Mouse (Mus musculus): ENCODE measurements at regions not wholly inside any gene's neighbourhood (a gene's known extent, or its start where the extent isn't known, plus 50 kb on each side); places are given as distances from the start of the nearest gene placed in this dataset.

- no peak for DNase-seq (ENCODE audit: low read depth, low spot score)
Observed at GRCm38 (mm10) chr10:111826033-111826754, 146.3 kb upstream of the Krr1 start.

DNA sequence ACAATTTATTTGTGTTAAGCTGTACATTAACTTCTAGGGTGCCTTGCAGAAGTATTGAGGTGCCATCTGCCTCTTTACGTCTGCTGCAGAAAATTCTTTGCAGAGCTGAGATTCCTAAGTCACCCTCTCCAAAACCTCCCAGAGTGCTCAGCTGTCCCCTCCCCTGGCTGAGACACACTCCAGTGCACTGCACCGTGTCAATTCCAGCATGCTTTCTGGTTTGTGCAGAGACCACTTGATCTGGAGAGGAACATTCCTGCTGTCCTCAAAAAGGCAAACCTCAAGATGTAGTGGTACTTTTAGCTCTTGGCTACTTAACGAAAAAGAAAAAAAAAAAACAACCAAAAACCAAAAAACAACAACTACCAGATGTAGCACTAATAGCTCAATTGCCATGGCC is 145.2 kb upstream of the Krr1 start:
- DNase-seq (ENCODE audit: low read depth, low spot score), result no peak

- no peak for DNase-seq (ENCODE audit: low read depth, low spot score)
Observed at GRCm38 (mm10) chr10:111827930-111828329, 144.5 kb upstream of the Krr1 start.

DNA sequence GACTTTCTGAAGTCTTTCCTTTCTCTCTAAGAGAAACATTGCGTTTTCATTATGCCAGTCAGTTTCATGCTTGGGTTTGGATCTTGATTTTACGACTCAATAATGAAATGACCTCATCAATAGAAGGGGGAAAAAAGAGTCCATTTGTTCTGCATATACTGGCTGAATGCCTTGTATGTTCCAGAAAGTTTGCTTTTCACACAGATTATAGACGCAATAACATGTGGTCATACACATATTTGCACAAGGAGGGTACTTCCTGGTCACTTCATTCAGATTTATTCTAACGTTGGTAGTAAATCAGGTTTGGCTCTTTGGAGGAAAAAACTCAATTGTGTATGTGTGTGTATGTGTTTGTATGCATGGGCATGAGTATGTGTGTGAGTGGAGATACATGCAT is 143.9 kb upstream of the Krr1 start:
- no peak for DNase-seq (ENCODE audit: low read depth, low spot score)

DNA sequence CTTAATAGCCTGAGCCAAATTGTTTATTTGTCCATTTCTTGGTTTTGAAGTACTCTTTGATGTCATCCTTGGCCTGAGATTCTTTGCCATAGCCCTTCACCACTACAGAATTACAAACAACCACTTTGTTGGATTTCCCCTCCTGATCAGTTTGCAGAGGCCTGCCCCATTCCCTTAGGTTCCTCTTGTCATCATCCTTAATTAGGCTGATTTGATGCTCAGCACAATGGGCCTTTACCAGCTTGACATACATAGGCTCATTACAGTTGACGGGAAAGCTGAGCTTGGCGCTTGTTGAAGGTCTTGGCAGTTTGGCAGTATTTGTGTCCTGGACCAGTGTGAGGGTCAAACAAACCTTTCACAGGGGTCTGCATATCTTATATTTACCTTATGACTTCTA is 143.2 kb upstream of the Krr1 start:
- DNase-seq (ENCODE audit: low read depth, low spot score), result no peak

GRCm38 (mm10) chr10:111831105-111831504 is 141.4 kb upstream of the Krr1 start:
- DNase-seq (ENCODE audit: low read depth, low spot score), result no peak

DNA sequence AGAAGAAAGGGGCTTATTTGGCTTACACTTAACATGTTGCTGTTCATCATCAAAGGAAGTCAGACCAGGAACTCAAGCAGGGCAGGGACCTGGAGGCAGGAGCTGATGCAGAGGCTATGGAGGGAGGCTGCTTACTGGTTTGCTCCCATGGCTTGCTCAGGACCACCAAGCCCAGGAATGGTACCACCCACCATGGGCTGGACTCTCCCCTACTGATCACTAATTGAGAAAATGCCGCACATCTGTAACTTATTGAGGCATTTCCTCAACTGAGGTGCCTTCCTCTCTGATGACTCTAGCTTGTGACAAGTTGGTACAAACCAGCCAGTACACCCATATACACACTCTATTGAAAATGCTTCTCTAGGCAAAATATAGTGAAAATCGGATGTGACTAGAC is 138.9 kb upstream of the Krr1 start:
- no peak for DNase-seq (ENCODE audit: low read depth, low spot score)

- no peak for DNase-seq (ENCODE audit: low read depth, low spot score)
Observed at GRCm38 (mm10) chr10:111834280-111834679, 138.2 kb upstream of the Krr1 start.

- DNase-seq (ENCODE audit: low read depth, low spot score), result no peak
Observed at GRCm38 (mm10) chr10:111834925-111835823, 137.3 kb upstream of the Krr1 start.

DNA sequence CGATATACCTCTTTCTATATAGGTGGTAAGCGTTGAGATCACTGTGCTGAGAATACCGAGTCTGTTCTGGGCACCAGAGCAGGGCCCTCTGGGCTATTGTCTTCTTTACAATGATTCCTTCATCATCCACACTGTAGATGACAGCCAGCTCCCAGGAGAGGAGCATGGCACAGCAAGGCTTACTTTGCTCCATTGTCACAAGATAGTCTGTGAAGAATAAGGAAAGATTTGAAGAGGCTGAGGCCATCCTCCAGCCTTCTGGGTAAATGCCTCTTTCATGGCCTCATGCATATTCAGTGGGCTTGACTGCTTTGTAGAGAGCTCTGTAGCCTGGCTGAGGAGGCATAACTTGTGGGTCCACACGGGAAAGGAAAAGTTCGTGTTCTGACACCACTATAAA is 136.3 kb upstream of the Krr1 start:
- no peak for DNase-seq (ENCODE audit: low read depth, low spot score)

DNA sequence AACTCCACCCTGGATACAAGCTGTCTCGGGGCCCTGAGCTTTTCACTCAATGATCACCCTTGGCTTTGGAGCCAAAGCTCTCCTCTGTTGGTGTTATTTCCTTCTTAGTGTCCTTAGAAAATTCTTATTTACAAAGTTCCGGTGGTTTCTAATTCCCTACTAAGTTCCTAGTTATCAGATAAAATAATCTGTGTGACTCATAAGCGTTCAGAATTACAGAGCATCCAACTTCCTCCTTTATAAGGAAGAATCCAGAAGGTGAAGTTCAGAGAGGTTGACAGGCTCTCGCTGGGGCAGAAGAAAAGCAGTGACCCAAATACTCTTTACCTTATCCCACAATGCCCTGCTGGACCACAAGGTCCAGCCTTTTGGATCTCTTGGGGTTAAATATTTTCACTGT is 135.7 kb upstream of the Krr1 start:
- DNase-seq (ENCODE audit: low read depth, low spot score), result no peak

- DNase-seq (ENCODE audit: low read depth, low spot score), result no peak
Observed at GRCm38 (mm10) chr10:111842321-111842775, 130.1 kb upstream of the Krr1 start.

GRCm38 (mm10) chr10:111842896-111843295 is 129.6 kb upstream of the Krr1 start:
- DNase-seq (ENCODE audit: low read depth, low spot score), result no peak

- DNase-seq (ENCODE audit: low read depth, low spot score), result no peak
Observed at GRCm38 (mm10) chr10:111843301-111843700, 129.2 kb upstream of the Krr1 start.

DNA sequence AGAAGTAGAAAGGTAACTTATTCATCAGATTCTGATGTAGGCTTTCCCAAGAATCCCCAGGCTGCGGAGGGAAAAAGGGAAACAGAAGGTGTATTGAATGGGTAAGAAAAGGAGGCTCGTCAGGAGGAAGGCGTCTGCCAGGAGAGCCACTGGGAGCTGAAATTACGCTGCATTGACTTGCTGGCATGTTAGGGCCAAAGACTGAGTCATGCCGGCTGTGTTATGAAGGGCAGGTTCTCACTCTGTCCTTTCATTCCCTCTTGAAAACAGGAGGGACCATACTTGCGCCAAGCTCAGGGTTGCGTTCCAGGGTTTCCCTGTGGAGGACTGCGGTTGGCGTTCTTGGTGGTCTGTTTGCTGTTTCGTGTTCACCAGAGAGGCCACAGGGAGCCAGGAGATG is 128.3 kb upstream of the Krr1 start:
- DNase-seq (ENCODE audit: low read depth, low spot score), result no peak

- no peak for DNase-seq (ENCODE audit: low read depth, low spot score)
Observed at GRCm38 (mm10) chr10:111845946-111846345, 126.5 kb upstream of the Krr1 start.

- DNase-seq (ENCODE audit: low read depth, low spot score), result no peak
Observed at GRCm38 (mm10) chr10:111854254-111854653, 118.2 kb upstream of the Krr1 start.

DNA sequence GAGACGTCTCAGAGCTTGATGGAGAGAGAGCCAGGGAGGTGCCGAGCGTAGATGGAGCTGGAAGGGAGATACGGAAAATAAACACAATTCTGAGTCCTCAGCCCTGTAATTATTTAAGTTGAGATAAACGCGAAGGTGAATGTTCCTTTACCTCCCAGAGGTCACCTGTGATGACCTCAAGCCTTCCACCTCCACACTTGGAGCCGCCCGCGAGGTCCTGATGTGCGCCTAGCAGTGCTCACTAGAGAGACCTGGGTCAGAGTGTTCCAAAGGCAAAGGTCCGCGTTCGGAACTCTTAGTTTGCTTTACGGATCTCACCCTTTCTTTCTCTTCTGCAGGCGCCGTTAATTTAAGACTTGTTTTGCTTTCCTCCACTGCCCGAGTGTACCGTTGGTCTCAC is 117.0 kb upstream of the Krr1 start:
- DNase-seq (ENCODE audit: low read depth, low spot score), result no peak

- no peak for DNase-seq (ENCODE audit: low read depth, low spot score)
Observed at GRCm38 (mm10) chr10:111858403-111858802, 114.1 kb upstream of the Krr1 start.

GRCm38 (mm10) chr10:111865286-111865830 is 107.1 kb upstream of the Krr1 start:
- DNase-seq (ENCODE audit: low read depth, low spot score), result no peak

DNA sequence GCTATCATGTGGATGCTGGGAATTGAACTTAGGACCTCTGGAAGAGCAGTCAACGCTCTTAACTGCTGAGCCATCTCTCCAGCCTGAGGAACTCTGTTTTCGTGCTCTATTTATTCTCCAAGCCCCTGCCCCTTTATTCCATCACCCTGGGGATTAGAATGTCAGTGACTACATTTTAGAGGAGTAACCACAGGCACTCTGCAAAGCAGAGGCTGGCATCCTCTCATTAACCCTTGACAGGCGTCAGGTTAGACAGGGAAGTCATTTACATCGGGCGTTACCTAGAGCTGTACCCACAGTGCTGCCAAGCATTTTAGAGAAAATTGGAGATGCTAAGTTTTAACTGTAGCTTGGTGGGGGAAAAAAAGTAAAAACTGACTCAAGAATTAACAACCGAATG is 105.4 kb upstream of the Krr1 start:
- no peak for DNase-seq (ENCODE audit: low read depth, low spot score)

DNA sequence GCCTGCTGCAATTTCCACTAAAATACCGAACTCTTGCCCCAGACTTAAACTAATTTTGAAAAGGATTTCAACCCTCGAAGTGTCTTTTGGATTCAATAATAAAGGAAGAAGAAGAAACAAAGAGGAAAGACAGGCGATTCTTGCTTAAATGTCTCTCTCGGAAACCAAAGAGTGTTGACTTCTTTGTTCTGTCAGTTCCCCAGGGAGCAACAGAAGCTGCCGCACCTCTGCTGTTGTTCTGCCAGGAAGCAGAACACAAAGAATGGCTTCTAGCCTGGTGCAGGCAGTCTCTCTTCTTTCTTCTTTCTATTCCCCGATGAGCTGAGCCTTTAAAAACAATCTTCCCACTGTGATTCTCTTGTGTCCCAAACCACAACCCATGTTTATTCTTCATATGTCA is 104.9 kb upstream of the Krr1 start:
- no peak for DNase-seq (ENCODE audit: low read depth, low spot score)

DNA sequence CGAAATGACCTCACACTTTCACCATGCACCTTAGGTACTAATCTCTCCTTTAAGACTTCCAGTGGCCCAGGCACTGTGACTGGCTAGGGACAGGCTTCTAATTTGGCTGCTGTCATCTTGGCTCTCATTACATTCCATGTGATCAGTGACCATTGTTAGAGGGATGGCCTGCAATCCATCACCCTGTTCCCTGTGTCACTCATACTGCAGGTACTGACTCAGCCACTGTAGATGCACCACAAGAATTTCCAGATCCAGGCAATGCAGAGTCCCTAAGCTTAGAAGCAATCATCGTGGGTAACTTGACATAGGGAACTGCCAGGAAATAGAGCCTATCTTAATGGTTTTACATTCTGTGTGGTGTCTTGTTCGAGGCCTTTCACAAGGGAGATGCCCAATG is 92.1 kb upstream of the Krr1 start:
- DNase-seq (ENCODE audit: low read depth, low spot score), result no peak

Measured in retina, adult 2 months (tissue).